Mouse (Mus musculus): ENCODE measurements around the gene Rnf185.

Gene Rnf185

GRCm38 (mm10) chr11:3443091-3443490 lies 9.1 kb downstream of the Rnf185 start:
- no peak for DNase-seq (ENCODE audit: low spot score)

GRCm38 (mm10) chr11:3442677-3443076 lies 9.5 kb downstream of the Rnf185 start:
- DNase-seq (ENCODE audit: low spot score) = no peak

GRCm38 (mm10) chr11:3441696-3442443 lies 10.3 kb downstream of the Rnf185 start:
- no peak for DNase-seq (ENCODE audit: low spot score)

- no peak for DNase-seq (ENCODE audit: low spot score)
Measured at GRCm38 (mm10) chr11:3437621-3438020, 14.5 kb downstream of the Rnf185 start.

- DNase-seq (ENCODE audit: low spot score) = no peak
Measured at GRCm38 (mm10) chr11:3433809-3434208, 18.4 kb downstream of the Rnf185 start.

- no peak for DNase-seq (ENCODE audit: low spot score)
Measured at GRCm38 (mm10) chr11:3431976-3432603, 20.1 kb downstream of the Rnf185 start.

GRCm38 (mm10) chr11:3431515-3431914 lies 20.6 kb downstream of the Rnf185 start:
- DNase-seq (ENCODE audit: low spot score) = no peak

GRCm38 (mm10) chr11:3428632-3429031 lies 23.5 kb downstream of the Rnf185 start:
- no peak for DNase-seq (ENCODE audit: low spot score)

- no peak for DNase-seq (ENCODE audit: low spot score)
Measured at GRCm38 (mm10) chr11:3427697-3428230, 24.4 kb downstream of the Rnf185 start.

- DNase-seq (ENCODE audit: low spot score) = no peak
Measured at GRCm38 (mm10) chr11:3422242-3422641, 29.9 kb downstream of the Rnf185 start.

- DNase-seq (ENCODE audit: low spot score) = no peak
Measured at GRCm38 (mm10) chr11:3418741-3419140, 33.4 kb downstream of the Rnf185 start.

- no peak for DNase-seq (ENCODE audit: low spot score)
Measured at GRCm38 (mm10) chr11:3417795-3418194, 34.4 kb downstream of the Rnf185 start.

GRCm38 (mm10) chr11:3416399-3416798 lies 35.8 kb downstream of the Rnf185 start:
- no peak for DNase-seq (ENCODE audit: low spot score)

- DNase-seq (ENCODE audit: low spot score) = no peak
Measured at GRCm38 (mm10) chr11:3412111-3412510, 40.1 kb downstream of the Rnf185 start.

- peak; percentile 50 for DNase-seq (ENCODE audit: low spot score)
Measured at GRCm38 (mm10) chr11:3408997-3409732, 43.0 kb downstream of the Rnf185 start, which contains the start of gene Limk2. Limk2 (minus strand) TSS chr11:3409189.

GRCm38 (mm10) chr11:3408131-3408996 lies 43.8 kb downstream of the Rnf185 start:
- no peak for DNase-seq (ENCODE audit: low spot score)

- no peak for DNase-seq (ENCODE audit: low spot score)
Measured at GRCm38 (mm10) chr11:3404287-3405047, 47.7 kb downstream of the Rnf185 start.

- no peak for DNase-seq (ENCODE audit: low spot score)
Measured at GRCm38 (mm10) chr11:3403024-3403423, 49.1 kb downstream of the Rnf185 start.

- no peak for DNase-seq (ENCODE audit: low spot score)
Measured at GRCm38 (mm10) chr11:3398318-3398717, 53.8 kb downstream of the Rnf185 start.

GRCm38 (mm10) chr11:3396562-3396961 lies 55.6 kb downstream of the Rnf185 start:
- no peak for DNase-seq (ENCODE audit: low spot score)

GRCm38 (mm10) chr11:3396091-3396490 lies 56.1 kb downstream of the Rnf185 start:
- no peak for DNase-seq (ENCODE audit: low spot score)
